Mouse (Mus musculus): Measurements from ENCODE around the gene Crk. TPM values are rescaled to one million over a fixed set of nuclear protein-coding genes. Genes with fewer than 3 reads are reported as not detected.

Gene Crk
- total RNA-seq (2023), result 10 to 100 TPM; 57.5 to 59.7 TPM

GRCm38 (mm10) chr11:75678747-75679438, at the start of gene Crk:
Gene Crk (plus strand): TSS chr11:75679259.

GRCm38 (mm10) chr11:75630645-75631229, 48.3 kb upstream of the Crk start, which contains the start of gene Inpp5k:
Gene Inpp5k (plus strand): TSS chr11:75630988.

GRCm38 (mm10) chr11:75650311-75650710, 28.7 kb upstream of the Crk start, which contains the start of gene Myo1c:
Gene Myo1c (plus strand): TSS chr11:75650504.

GRCm38 (mm10) chr11:75732434-75733226, 53.6 kb downstream of the Crk start, which contains the start of gene Ywhae:
Gene Ywhae (plus strand): TSS chr11:75732869.

Other genes with a start within 250 kb of the Crk start
- under 1 TPM; 0.16 to 0.18 TPM for gene Serpinf2, start 239.7 kb upstream of the Crk start, total RNA-seq (2023)
- gene Wdr81, start 224.5 kb upstream of the Crk start, total RNA-seq (2023), result 10 to 100 TPM; 24.7 to 27.7 TPM
- gene Tlcd2, start 217.5 kb upstream of the Crk start, total RNA-seq (2023), result 1 to 10 TPM; 4.1 to 4.8 TPM
- gene Prpf8, start 192.4 kb upstream of the Crk start, total RNA-seq (2023), result 100 to 1,000 TPM; 101 to 114 TPM
- gene Rilp, start 169.2 kb upstream of the Crk start, total RNA-seq (2023), result under 1 TPM; 0.27 to 0.49 TPM
- 1 to 10 TPM; 1.1 to 1.8 TPM for gene Scarf1, start 165.7 kb upstream of the Crk start, total RNA-seq (2023)
- gene Slc43a2, start 147.6 kb upstream of the Crk start, total RNA-seq (2023), result 10 to 100 TPM; 61.0 to 72.2 TPM
- gene Pitpna, start 91.2 kb upstream of the Crk start, total RNA-seq (2023), result 100 to 1,000 TPM; 209 to 245 TPM
- 10 to 100 TPM; 92.0 to 92.2 TPM for gene Inpp5k, start 48.3 kb upstream of the Crk start, total RNA-seq (2023)
- 10 to 100 TPM; 48.8 to 72.1 TPM for gene Myo1c, start 28.8 kb upstream of the Crk start, total RNA-seq (2023)
- 100 to 1,000 TPM; 188 to 231 TPM for gene Ywhae, start 53.6 kb downstream of the Crk start, total RNA-seq (2023)
- not detected for gene Doc2b, start 116.8 kb downstream of the Crk start, total RNA-seq (2023)